Comparison of ENCODE assay signal across 18 mouse cellular contexts in the genomic region with DNA sequence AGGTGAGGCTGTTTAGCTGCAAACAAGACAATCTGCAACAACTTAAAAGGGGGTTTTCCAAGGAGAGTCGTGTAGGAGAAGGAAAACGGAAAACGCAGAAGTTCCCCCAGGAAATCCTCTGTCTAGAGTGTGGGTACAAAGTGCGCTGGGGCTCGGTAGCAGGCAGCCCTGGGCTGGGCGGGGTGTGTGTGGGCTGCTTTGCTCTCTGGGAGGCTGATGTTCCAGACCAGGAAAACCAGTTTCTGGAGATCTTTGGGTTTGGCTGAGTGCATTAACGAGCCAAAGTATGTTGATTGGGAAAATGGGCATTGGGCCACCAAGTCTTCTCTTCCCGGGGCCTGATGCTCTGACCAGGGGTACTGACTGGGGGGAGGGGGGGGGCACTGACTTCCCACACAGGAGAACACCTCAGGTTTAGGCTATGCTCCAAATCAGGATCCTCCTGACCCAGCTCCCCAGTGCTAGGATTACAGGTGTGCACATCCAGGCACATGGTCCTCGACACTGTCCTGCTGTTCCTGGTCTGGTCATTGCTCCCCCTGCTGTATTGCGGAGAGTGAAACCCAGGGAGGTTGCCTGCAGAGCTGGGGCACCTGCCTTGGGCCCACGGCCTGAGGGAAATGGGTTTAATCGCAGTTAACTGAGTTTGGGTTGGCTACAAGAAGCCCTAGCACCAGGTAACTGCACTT. TPM values are rescaled to one million over a fixed set of nuclear protein-coding genes. Genes with fewer than 3 reads are reported as not detected.
DNase-seq lines count a peak whose midpoint lies in the region; ATAC-seq and TF ChIP-seq lines count a peak whose summit lies in the region.
"Had no signal": no experiment of that assay in that cellular context is flagged by ENCODE, and none has a peak within 500 bp of the region (broad histone marks: within the 10 kb centered on the region; RNA-seq: fewer than 3 reads in every experiment).

No protein-coding gene starts in this region.

- H3K27ac ChIP-seq in kidney, embryonic 14.5 days (ENCODE audit: low read depth, low read length): no peak overlapping the region
- H3K27ac ChIP-seq in embryonic facial prominence, embryonic 14.5 days (replicated peaks; ENCODE audit: low read depth, low read length): no peak overlapping the region; the same call in none of the 2 replicates
- H3K27ac ChIP-seq in limb, embryonic 15.5 days: no peak overlapping the region; the same call in 1 of the 2 replicates
- H3K27ac ChIP-seq in hindbrain, embryonic 10.5 days: no peak overlapping the region
- H3K27ac ChIP-seq in liver, embryonic 12.5 days: no peak overlapping the region
- H3K27ac ChIP-seq: embryonic facial prominence, embryonic 12.5 days; forebrain, embryonic 12.5 days; hindbrain, embryonic 13.5 days; left cerebral cortex, adult 2 months; limb, embryonic 12.5 days; neural tube, embryonic 12.5 days had no signal

- no peaks in the 10 kb centered on the region for H3K27me3 ChIP-seq in kidney, embryonic 14.5 days (ENCODE audit: control insufficient read depth, insufficient read depth, low read length)
- H3K27me3 ChIP-seq in E14TG2a.4 (ENCODE audit: insufficient read depth, low read length): no peaks in the 10 kb centered on the region
- H3K27me3 ChIP-seq in embryonic facial prominence, embryonic 14.5 days (replicated peaks; ENCODE audit: control insufficient read depth, insufficient read depth, low read length): no peaks in the 10 kb centered on the region
- H3K27me3 ChIP-seq in limb, embryonic 15.5 days: no peaks in the 10 kb centered on the region
- H3K27me3 ChIP-seq in hindbrain, embryonic 10.5 days (ENCODE audit: insufficient read depth, poor library complexity, severe bottlenecking): 0 out of 2 replicates have a peak, but pooled peaks cover 4% of the 10 kb centered on the region
- H3K27me3 ChIP-seq in liver, embryonic 12.5 days (replicated peaks): peaks cover 13% of the 10 kb centered on the region; the same call in 1 of the 2 replicates
- H3K27me3 ChIP-seq: embryonic facial prominence, embryonic 12.5 days; forebrain, embryonic 12.5 days; neural tube, embryonic 12.5 days had no signal

- no peaks in the 10 kb centered on the region for H3K9me3 ChIP-seq in kidney, embryonic 14.5 days (ENCODE audit: control insufficient read depth, low read length)
- no peaks in the 10 kb centered on the region for H3K9me3 ChIP-seq in E14TG2a.4 (ENCODE audit: low read length)
- H3K9me3 ChIP-seq in embryonic facial prominence, embryonic 14.5 days (ENCODE audit: control insufficient read depth, low read length): no peaks in the 10 kb centered on the region
- no peaks in the 10 kb centered on the region for H3K9me3 ChIP-seq in limb, embryonic 15.5 days
- no peaks in the 10 kb centered on the region for H3K9me3 ChIP-seq in hindbrain, embryonic 10.5 days
- H3K9me3 ChIP-seq in liver, embryonic 12.5 days (replicated peaks): no peaks in the 10 kb centered on the region
- H3K9me3 ChIP-seq: embryonic facial prominence, embryonic 12.5 days; forebrain, embryonic 12.5 days; limb, embryonic 12.5 days; neural tube, embryonic 12.5 days had no signal

- 63% methylated on average over 12 of the region's 12 CpGs for WGBS in kidney, embryonic 14.5 days
- 65% methylated on average over 12 of the region's 12 CpGs for WGBS in embryonic facial prominence, embryonic 14.5 days
- 44% methylated on average over 12 of the region's 12 CpGs for WGBS in limb, embryonic 15.5 days
- 73% methylated on average over 12 of the region's 12 CpGs for whole genome bisulfite sequencing in hindbrain, embryonic 10.5 days
- WGBS in liver, embryonic 12.5 days (ENCODE audit: insufficient replicate concordance): 42% methylated on average over 12 of the region's 12 CpGs

- no peak for ATAC-seq in kidney, embryonic 14.5 days (ENCODE audit: low FRiP score, low TSS enrichment)
- ATAC-seq in embryonic facial prominence, embryonic 14.5 days (ENCODE audit: low read depth): peak; percentile 71; the same call in 1 of the 2 replicates
- ATAC-seq in limb, embryonic 15.5 days (ENCODE audit: insufficient number of reproducible peaks, low FRiP score, low TSS enrichment, low read depth): peak; percentile 67
- ATAC-seq in liver, embryonic 12.5 days: no peak

- no peak overlapping the region for H3K4me3 ChIP-seq in kidney, embryonic 14.5 days (ENCODE audit: low read length)
- peak overlapping the region; percentile 49 for H3K4me3 ChIP-seq in E14TG2a.4 (replicated peaks; ENCODE audit: low read length)
- H3K4me3 ChIP-seq in embryonic facial prominence, embryonic 14.5 days (ENCODE audit: low read depth, low read length): no peak overlapping the region
- H3K4me3 ChIP-seq in limb, embryonic 15.5 days: no peak overlapping the region
- no peak overlapping the region for H3K4me3 ChIP-seq in hindbrain, embryonic 10.5 days
- no peak overlapping the region for H3K4me3 ChIP-seq in liver, embryonic 12.5 days
- H3K4me3 ChIP-seq: embryonic facial prominence, embryonic 12.5 days; forebrain, embryonic 12.5 days; hindbrain, embryonic 13.5 days; left cerebral cortex, adult 2 months; limb, embryonic 12.5 days; neural tube, embryonic 12.5 days had no signal

- no peaks in the 10 kb centered on the region; the same call in 1 of the 2 replicates for H3K4me1 ChIP-seq in kidney, embryonic 14.5 days (ENCODE audit: control insufficient read depth, insufficient read depth, low read length)
- peaks cover 65% of the 10 kb centered on the region for H3K4me1 ChIP-seq in E14TG2a.4 (replicated peaks; ENCODE audit: low read depth, low read length)
- peaks cover 6% of the 10 kb centered on the region; the same call in 1 of the 2 replicates for H3K4me1 ChIP-seq in embryonic facial prominence, embryonic 14.5 days (ENCODE audit: control insufficient read depth, insufficient read depth, low read length)
- H3K4me1 ChIP-seq in limb, embryonic 15.5 days: 0 out of 2 replicates have a peak, but pooled peaks cover 2% of the 10 kb centered on the region
- H3K4me1 ChIP-seq in hindbrain, embryonic 10.5 days (replicated peaks): peaks cover 14% of the 10 kb centered on the region
- peaks cover 4% of the 10 kb centered on the region; the same call in 1 of the 2 replicates for H3K4me1 ChIP-seq in liver, embryonic 12.5 days
- H3K4me1 ChIP-seq: embryonic facial prominence, embryonic 12.5 days; neural tube, embryonic 12.5 days had no signal

- TF ChIP-seq CTCF in E14TG2a.4 (conservative IDR thresholded peaks at IDR 0.05; ENCODE audit: low read length): no peak

- DNase-seq in kidney, postnatal 14 days: peak; percentile 27
- DNase-seq in embryonic facial prominence, embryonic 14.5 days (ENCODE audit: low spot score): peak; percentile 72
- no peak for DNase-seq in hindbrain, embryonic 10.5 days (ENCODE audit: low spot score)
- DNase-seq in adrenal gland, postnatal 25 days: no peak
- DNase-seq: cerebellum, adult 11 months; cerebellum, postnatal 36 days; right cerebral cortex, postnatal 25 days had no signal

- no peak overlapping the region for H3K9ac ChIP-seq in kidney, embryonic 14.5 days (ENCODE audit: low read depth, low read length)
- H3K9ac ChIP-seq in embryonic facial prominence, embryonic 14.5 days (ENCODE audit: low read depth, low read length): no peak overlapping the region
- no peak overlapping the region for H3K9ac ChIP-seq in limb, embryonic 15.5 days
- no peak overlapping the region for H3K9ac ChIP-seq in liver, embryonic 12.5 days
- H3K9ac ChIP-seq: embryonic facial prominence, embryonic 12.5 days; forebrain, embryonic 12.5 days; hindbrain, embryonic 13.5 days; limb, embryonic 12.5 days; neural tube, embryonic 12.5 days had no signal

- H3K36me3 ChIP-seq in kidney, embryonic 14.5 days (ENCODE audit: control insufficient read depth, insufficient read depth, low read length): no peaks in the 10 kb centered on the region
- H3K36me3 ChIP-seq in E14TG2a.4 (ENCODE audit: insufficient read depth, low read length): no peaks in the 10 kb centered on the region
- no peaks in the 10 kb centered on the region for H3K36me3 ChIP-seq in embryonic facial prominence, embryonic 14.5 days (ENCODE audit: control insufficient read depth, insufficient read depth, low read length)
- H3K36me3 ChIP-seq in limb, embryonic 15.5 days: no peaks in the 10 kb centered on the region
- H3K36me3 ChIP-seq in hindbrain, embryonic 10.5 days: no peaks in the 10 kb centered on the region
- H3K36me3 ChIP-seq in liver, embryonic 12.5 days: no peaks in the 10 kb centered on the region
- H3K36me3 ChIP-seq: embryonic facial prominence, embryonic 12.5 days; forebrain, embryonic 12.5 days; hindbrain, embryonic 13.5 days; limb, embryonic 12.5 days; neural tube, embryonic 12.5 days had no signal

- H3K4me2 ChIP-seq in kidney, embryonic 14.5 days (replicated peaks; ENCODE audit: low read depth, low read length): no peak overlapping the region
- H3K4me2 ChIP-seq in embryonic facial prominence, embryonic 14.5 days (ENCODE audit: low read depth, low read length): no peak overlapping the region
- no peak overlapping the region for H3K4me2 ChIP-seq in limb, embryonic 15.5 days
- H3K4me2 ChIP-seq in liver, embryonic 12.5 days: no peak overlapping the region
- H3K4me2 ChIP-seq: embryonic facial prominence, embryonic 12.5 days; forebrain, embryonic 12.5 days; hindbrain, embryonic 13.5 days; limb, embryonic 12.5 days; neural tube, embryonic 12.5 days had no signal

RNA-seq across cellular contexts. Expression of gene Tmem154, which starts 28.0 kb away (rescaled TPM):
- polyA plus RNA-seq in kidney, embryonic 14.5 days (2014; fragmentation: Nextera tagmentation; extraction: Ambion mirVana): 0.38 and 0.60 TPM in 2 replicates
- polyA plus RNA-seq in embryonic facial prominence, embryonic 14.5 days (2014; fragmentation: Nextera tagmentation; extraction: Ambion mirVana): 4.6 TPM in 2 replicates
- polyA plus RNA-seq in limb, embryonic 15.5 days (2015; fragmentation: Nextera tagmentation; extraction: Ambion mirVana): 15.3 and 16.5 TPM in 2 replicates
- 0.24 and 0.38 TPM in 2 replicates for polyA plus RNA-seq in hindbrain, embryonic 10.5 days (2016; fragmentation: Nextera tagmentation; extraction: Ambion mirVana)
- polyA plus RNA-seq in liver, embryonic 12.5 days (2016; fragmentation: Nextera tagmentation; extraction: Ambion mirVana): 0.55 and 0.81 TPM in 2 replicates
- total RNA-seq in adrenal gland, postnatal 25 days (2021): 4.5 and 13.2 TPM in 2 replicates

RNA-seq across cellular contexts. Expression of gene Tigd4, which starts 44.7 kb away (rescaled TPM):
- polyA plus RNA-seq in kidney, embryonic 14.5 days (2014; fragmentation: Nextera tagmentation; extraction: Ambion mirVana): not detected in 2 replicates
- 2.0 and 2.7 TPM in 2 replicates for polyA plus RNA-seq in embryonic facial prominence, embryonic 14.5 days (2014; fragmentation: Nextera tagmentation; extraction: Ambion mirVana)
- 2.4 and 3.0 TPM in 2 replicates for polyA plus RNA-seq in limb, embryonic 15.5 days (2015; fragmentation: Nextera tagmentation; extraction: Ambion mirVana)
- polyA plus RNA-seq in hindbrain, embryonic 10.5 days (2016; fragmentation: Nextera tagmentation; extraction: Ambion mirVana): not detected in 2 replicates
- 0.04 TPM in 1 of 2 replicates, not detected in the other for polyA plus RNA-seq in liver, embryonic 12.5 days (2016; fragmentation: Nextera tagmentation; extraction: Ambion mirVana)
- total RNA-seq in adrenal gland, postnatal 25 days (2021): 0.18 TPM in 1 of 2 replicates, not detected in the other
- total RNA-seq: left cerebral cortex, adult 2 months had no signal
- polyA plus RNA-seq: forebrain, embryonic 12.5 days; gonadal fat pad, adult 2 months; hindbrain, embryonic 13.5 days had no signal

RNA-seq across cellular contexts. Expression of gene Arfip1, which starts 55.6 kb away (rescaled TPM):
- polyA plus RNA-seq in kidney, embryonic 14.5 days (2014; fragmentation: Nextera tagmentation; extraction: Ambion mirVana): 34.4 and 44.6 TPM in 2 replicates
- 55.3 and 56.5 TPM in 2 replicates for polyA plus RNA-seq in embryonic facial prominence, embryonic 14.5 days (2014; fragmentation: Nextera tagmentation; extraction: Ambion mirVana)
- polyA plus RNA-seq in limb, embryonic 15.5 days (2015; fragmentation: Nextera tagmentation; extraction: Ambion mirVana): 54.5 and 56.7 TPM in 2 replicates
- 24.5 and 31.5 TPM in 2 replicates for polyA plus RNA-seq in hindbrain, embryonic 10.5 days (2016; fragmentation: Nextera tagmentation; extraction: Ambion mirVana)
- polyA plus RNA-seq in liver, embryonic 12.5 days (2016; fragmentation: Nextera tagmentation; extraction: Ambion mirVana): 16.5 and 16.9 TPM in 2 replicates
- total RNA-seq in adrenal gland, postnatal 25 days (2021): 48.2 and 58.0 TPM in 2 replicates

Comparison
In these comparisons a context has a peak if more than half of its experiments do, and no peak if none do; other contexts are left out.
1. DNase-seq: peak in kidney, postnatal 14 days (single experiment) and embryonic facial prominence, embryonic 14.5 days (single experiment); none in hindbrain, embryonic 10.5 days (single experiment) and adrenal gland, postnatal 25 days (single experiment).
2. ATAC-seq: peak in embryonic facial prominence, embryonic 14.5 days (single experiment) and limb, embryonic 15.5 days (single experiment); none in kidney, embryonic 14.5 days (single experiment) and liver, embryonic 12.5 days (single experiment).